Mouse (Mus musculus) cerebellum, postnatal 25 days (tissue): ENCODE data around the gene Maats1.
A peak's percentile ranks its signal among the peaks of the same experiment; 100 is the strongest.

Source experiments
- DNase-seq, 2 experiments: peaks; one replicate each; pipeline ENCODE4 v3.0.0; 2021; ENCODE audit warnings: mixed read lengths in 2 of 2

The Maats1 gene

DNA sequence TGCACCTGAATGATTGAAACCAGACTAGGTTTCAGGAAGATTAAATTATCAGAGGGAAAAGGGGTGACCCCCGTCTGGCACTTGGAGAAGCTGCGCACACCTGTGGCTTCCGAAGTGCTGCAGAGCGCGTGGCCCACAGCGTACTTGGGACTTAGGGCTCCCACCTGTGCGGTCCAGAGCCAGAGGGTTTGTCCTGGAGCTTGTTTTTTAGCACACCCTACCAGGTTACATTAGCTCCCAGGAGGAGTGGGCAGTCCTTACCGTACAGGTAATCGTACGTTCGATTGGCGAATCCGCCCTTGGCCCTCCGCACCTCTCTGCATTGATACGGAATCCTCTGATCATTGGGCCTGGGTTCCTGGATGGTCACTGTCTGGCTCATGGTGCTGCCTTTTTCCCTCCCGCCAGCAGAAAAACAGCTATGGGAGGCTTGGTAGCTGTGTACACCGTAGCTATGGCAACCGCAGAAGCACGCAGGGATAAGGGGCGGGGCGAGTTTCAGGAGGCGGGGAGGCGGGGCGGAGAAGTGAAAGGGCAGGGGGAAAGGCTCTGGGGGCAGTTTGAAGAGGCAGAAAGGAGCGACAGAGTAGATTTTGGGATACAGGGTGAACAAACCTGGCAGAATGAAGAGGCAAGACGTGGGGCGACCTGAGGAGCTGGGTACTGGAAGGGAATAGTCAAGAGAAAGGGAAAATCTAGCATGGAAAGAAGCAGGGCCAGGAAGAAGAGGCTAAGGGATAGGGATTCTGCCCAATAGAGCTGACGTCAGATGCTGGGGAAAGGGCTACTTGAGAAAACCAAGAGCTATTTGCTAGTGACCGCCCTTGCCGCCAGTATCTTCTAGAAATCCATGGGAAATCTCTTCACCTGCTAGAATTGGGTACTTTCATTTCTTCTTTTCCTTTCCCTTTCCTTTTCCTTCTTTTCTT, at the start of gene Maats1:
Maats1 (minus strand) TSS at position 748 of the 929 bp plus-strand sequence.
- DNase-seq, result peak; percentile 68 to 81

GRCm38 (mm10) chr16:38390322-38390721, 48.4 kb upstream of the Maats1 start:
- no peak for DNase-seq

- DNase-seq, result no peak
Observed at GRCm38 (mm10) chr16:38389284-38389893, 47.4 kb upstream of the Maats1 start.

DNA sequence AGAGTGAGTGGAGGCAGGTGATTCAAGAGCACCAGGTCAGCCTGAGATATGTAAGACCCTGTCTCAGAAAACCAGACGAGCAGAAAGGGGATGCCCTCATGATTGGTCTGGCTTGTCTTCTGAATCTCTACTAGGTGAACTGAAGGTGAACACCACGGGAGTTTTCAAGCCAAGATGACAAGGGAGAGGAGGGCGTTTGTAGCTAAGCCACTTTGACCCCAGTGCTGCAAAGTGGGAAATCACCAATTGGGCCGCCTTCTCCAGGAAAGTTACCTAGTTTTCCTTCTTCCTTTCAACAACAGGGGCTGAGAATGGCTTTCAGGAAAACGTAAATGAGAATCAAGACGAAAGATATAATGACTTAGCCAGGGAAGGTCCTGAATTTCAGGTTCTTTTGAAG, 46.8 kb upstream of the Maats1 start:
- DNase-seq, result no peak

GRCm38 (mm10) chr16:38387389-38387788, 45.4 kb upstream of the Maats1 start:
- no peak for DNase-seq

GRCm38 (mm10) chr16:38385700-38386099, 43.8 kb upstream of the Maats1 start:
- DNase-seq, result no peak

DNA sequence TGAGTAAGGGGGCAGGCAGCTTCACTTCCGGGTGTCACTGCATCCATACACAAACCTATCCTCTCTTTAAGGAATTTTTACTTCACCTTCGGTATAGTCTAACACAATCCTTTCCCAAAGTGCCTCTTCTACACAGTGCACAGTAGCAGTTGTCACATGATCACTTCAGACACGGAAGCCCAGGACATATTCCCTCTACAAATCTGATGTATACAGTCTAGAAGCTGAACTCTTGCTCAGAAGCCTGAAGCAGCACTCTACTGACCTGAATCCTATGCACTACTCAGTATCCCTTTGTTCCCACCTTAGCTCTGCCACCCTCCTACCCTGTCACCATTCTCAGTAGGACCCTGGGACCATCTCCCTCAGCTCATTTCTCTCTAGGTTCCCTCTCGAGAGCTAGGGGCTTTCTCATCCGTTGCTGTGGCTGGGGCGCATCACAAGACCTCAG, 43.3 kb upstream of the Maats1 start:
- no peak for DNase-seq

- no peak for DNase-seq
Observed at GRCm38 (mm10) chr16:38383683-38384082, 41.7 kb upstream of the Maats1 start.

DNA sequence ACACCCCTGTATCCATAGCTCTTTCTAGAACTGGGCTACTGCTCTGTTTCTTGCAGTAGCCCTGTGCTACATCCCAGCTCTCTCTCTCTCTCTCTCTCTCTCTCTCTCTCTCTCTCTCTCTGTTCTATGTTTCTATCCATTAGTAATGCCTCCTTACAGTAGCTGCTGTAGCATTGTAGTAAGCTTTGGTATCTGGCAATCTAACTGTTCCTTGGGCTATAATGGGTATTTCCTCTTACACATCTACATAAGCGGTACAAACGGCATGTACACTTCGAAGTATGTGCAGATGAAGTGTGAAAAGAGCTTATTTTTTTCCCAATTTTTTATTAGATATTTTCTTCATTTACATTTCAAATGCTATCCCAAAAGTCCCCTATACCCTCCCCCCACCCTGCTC, 38.0 kb upstream of the Maats1 start:
- no peak for DNase-seq

GRCm38 (mm10) chr16:38379493-38379892, 37.5 kb upstream of the Maats1 start:
- no peak for DNase-seq

GRCm38 (mm10) chr16:38379088-38379487, 37.1 kb upstream of the Maats1 start:
- DNase-seq, result no peak

- DNase-seq, result no peak
Observed at GRCm38 (mm10) chr16:38378591-38378990, 36.6 kb upstream of the Maats1 start.

DNA sequence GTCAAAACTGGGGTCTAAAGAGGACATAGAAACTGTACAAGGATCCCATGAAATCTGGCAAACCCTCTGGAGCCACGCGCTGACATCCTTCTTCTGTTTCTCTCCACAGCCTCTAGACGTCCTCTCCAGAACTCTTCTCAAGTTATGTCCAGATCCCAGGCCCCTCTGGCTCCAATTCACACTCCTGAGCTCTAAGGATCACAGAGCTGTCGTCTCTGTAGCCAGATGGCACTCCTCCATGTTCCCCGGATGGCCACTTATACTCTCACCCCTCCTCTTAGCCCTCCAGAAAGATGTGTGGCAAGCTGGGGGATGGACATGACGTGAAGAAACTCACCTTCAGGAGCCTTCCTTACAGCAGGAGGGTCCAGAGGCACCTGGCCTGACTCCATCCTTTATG, 35.6 kb upstream of the Maats1 start:
- DNase-seq, result no peak

DNA sequence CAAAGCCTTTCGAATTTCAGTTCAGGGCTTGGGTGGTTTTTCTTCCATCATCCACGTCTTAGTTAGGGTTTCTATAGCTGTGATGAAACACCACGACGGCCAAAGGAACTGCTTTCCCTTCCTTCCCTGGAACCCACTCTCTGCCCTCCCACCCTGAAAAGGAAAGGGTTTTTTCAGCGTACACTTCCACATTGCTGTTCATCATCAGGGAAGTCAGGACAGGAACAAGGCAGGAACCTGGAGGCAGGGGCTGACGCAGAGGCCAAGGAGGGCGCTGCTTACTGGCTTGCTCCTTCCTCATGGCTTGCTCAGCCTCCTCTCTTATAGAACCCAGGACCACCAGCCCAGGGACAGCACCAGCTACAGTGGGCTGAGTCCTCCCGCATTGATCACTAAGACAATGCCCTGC, 34.9 kb upstream of the Maats1 start:
- DNase-seq, result peak in 1 of 2 experiments; percentile 48

DNA sequence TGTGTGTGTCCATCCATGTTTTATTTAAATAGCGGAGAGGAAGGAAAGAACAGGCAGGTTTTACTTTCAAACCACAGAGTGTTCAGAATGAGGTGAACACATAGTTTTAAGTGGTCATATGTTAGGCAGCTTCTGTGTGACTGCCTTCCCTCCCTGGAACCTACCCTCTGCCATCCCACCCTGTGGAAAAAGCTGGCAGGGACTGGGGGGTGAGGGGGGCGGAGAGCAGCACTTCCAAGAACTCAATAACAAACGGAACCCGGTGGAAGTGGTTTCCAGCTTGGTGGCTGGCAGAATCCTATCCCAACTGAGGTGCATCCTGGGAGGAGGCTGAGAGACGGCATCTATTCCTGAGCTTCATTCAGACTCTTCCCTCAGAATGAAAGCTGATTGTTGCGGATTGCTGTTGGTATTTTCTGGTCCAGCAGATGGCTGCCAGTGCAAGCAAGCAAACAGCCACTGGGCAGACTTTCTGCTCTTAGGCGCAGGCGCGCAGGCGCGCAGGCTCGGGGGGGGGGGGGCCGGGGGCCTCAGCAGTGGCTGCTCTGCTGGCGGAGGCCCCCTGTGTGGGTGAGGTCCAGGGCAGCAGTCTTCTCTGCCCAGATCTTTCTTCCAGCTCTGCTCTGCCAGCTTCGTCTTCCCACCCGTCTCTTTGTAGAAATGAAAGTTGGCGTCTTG, 34.4 kb upstream of the Maats1 start:
- DNase-seq, result peak; percentile 69 to 74

- DNase-seq, result no peak
Observed at GRCm38 (mm10) chr16:38375182-38375581, 33.2 kb upstream of the Maats1 start.

GRCm38 (mm10) chr16:38374379-38375140, 32.6 kb upstream of the Maats1 start:
- no peak for DNase-seq

DNA sequence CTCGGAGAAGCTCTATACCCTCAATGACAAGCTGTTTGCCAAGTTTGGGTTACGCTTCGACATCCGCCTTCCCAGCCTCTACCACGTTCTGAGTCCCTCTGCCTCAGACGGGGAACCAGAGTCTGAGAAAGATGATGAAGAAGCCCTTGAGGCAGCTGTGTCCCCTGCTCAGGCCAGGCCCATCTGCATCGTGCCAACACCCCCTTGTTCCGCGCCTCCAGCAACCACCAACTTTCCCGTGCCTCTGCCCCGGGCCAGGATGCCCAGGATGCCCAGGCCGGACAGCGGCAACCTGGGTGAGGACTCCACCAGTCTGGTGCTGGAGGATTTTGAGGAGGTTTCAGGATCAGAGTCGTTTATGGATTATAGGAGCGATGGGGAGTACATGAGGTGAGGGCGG, 32.0 kb upstream of the Maats1 start:
- DNase-seq, result no peak

DNA sequence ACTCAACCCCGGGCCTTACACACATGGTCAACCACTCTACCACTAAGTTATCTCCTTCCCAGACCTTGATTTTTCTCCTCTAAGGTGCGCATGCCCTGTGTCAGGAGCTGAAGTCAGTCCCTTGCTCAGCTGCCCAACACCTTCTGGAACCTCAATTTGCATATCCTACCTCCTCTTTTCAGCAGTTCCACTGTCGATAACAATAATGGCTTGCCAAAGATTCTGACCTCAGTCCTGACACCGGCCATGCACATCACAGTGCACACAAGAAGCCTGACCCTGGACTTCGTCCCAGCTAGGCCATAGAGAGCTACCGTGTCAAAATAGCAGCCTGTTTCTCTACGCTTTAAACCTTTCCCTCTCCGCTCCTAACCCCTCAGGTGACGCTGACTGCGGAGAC, 31.5 kb upstream of the Maats1 start:
- no peak for DNase-seq

GRCm38 (mm10) chr16:38372876-38373275, 30.9 kb upstream of the Maats1 start:
- no peak for DNase-seq

- DNase-seq, result no peak
Observed at GRCm38 (mm10) chr16:38371705-38372296, 29.9 kb upstream of the Maats1 start.

- no peak for DNase-seq
Observed at GRCm38 (mm10) chr16:38370633-38371374, 28.9 kb upstream of the Maats1 start.
